Mouse (Mus musculus): ENCODE measurements around the gene Trak1. TPM values are rescaled to one million over a fixed set of nuclear protein-coding genes. Genes with fewer than 3 reads are reported as not detected.

Trak1 gene
- total and polyA plus RNA-seq, 3 experiments = 8.2 to 28.6 (median 18.1) TPM

- no peaks in the 10 kb centered on the region for H3K27me3 ChIP-seq (replicated peaks)
- in situ Hi-C loops (cut with MboI; ENCODE audit: low pct_ligation_motif_present, low pct_unique_long_range_greater_than_20kb, low sequenced_read_pairs) = loop anchor here (10.0 kb wide), 1 partner anchor 200 kb away; no protein-coding TSS in a partner anchor
- H3K36me3 ChIP-seq (replicated peaks in 1 of 2; ENCODE audit: control insufficient read depth in 1 of 2, insufficient read depth in 1 of 2, low read length in 1 of 2) = peaks cover 46 to 92% of the 10 kb centered on the region in 2 experiments
- no peak overlapping the region for H3K4me3 ChIP-seq (replicated peaks in 1 of 3; ENCODE audit: low read depth in 2 of 3, low read length in 2 of 3, poor library complexity in 1 of 3)
- TF ChIP-seq BHLHE40 (IDR thresholded peaks at IDR 0.05; ENCODE audit: low read depth, low read length) = no peak
- TF ChIP-seq MAFK (IDR thresholded peaks at IDR 0.05; ENCODE audit: insufficient replicate concordance, low read length) = no peak
- no peak for TF ChIP-seq KAT2A (IDR thresholded peaks at IDR 0.05; ENCODE audit: insufficient replicate concordance, low read length)
- no peak for TF ChIP-seq POLR2A (IDR thresholded peaks at IDR 0.05; ENCODE audit: low read depth, low read length)
- TF ChIP-seq USF2 (conservative IDR thresholded peaks at IDR 0.05; ENCODE audit: low read depth, low read length) = no peak
- no peak for TF ChIP-seq RCOR1 (conservative IDR thresholded peaks at IDR 0.05; ENCODE audit: low read depth, low read length)
- no peak for TF ChIP-seq POLR2AphosphoS2 (IDR thresholded peaks at IDR 0.05; ENCODE audit: low read depth, low read length)
- no peak for TF ChIP-seq HCFC1 (IDR thresholded peaks at IDR 0.05; ENCODE audit: low read depth, low read length)
- TF ChIP-seq E2F4 (IDR thresholded peaks at IDR 0.05; ENCODE audit: insufficient replicate concordance, low read depth, low read length) = no peak
- TF ChIP-seq NRF1 (IDR thresholded peaks at IDR 0.05; ENCODE audit: low read depth, low read length) = no peak
- TF ChIP-seq NELFE (IDR thresholded peaks at IDR 0.05; ENCODE audit: low read depth, low read length) = no peak
- TF ChIP-seq MAX (IDR thresholded peaks at IDR 0.05; ENCODE audit: low read length) = no peak
- no peak for TF ChIP-seq CHD1 (IDR thresholded peaks at IDR 0.05; ENCODE audit: low read depth, low read length)
- TF ChIP-seq SIN3A (IDR thresholded peaks at IDR 0.05; ENCODE audit: low read length) = no peak
- TF ChIP-seq PAX5 (IDR thresholded peaks at IDR 0.05; ENCODE audit: low read length) = no peak
- no peak overlapping the region for H3K4me2 ChIP-seq (ENCODE audit: insufficient read depth, low read depth, poor library complexity, severe bottlenecking)
- no peak for DNase-seq (ENCODE audit: extremely low read depth)
- no peaks in the 10 kb centered on the region for H3K9me3 ChIP-seq (replicated peaks; ENCODE audit: low read length)
- H3K9ac ChIP-seq (ENCODE audit: insufficient read depth, low read depth) = no peak overlapping the region
- dilution Hi-C loops (cut with MboI; ENCODE audit: extremely low pct_ligation_motif_present, extremely low pct_unique_long_range_greater_than_20kb, low sequenced_read_pairs) = no loop called here
- no peak overlapping the region for H3K27ac ChIP-seq (ENCODE audit: insufficient read depth, low read depth)
- H3K79me2 ChIP-seq (replicated peaks; ENCODE audit: control insufficient read depth, extremely low read depth, insufficient read depth, poor library complexity, severe bottlenecking) = no peaks in the 10 kb centered on the region
- no peaks in the 10 kb centered on the region for H3K4me1 ChIP-seq (ENCODE audit: control insufficient read depth in 1 of 2, insufficient read depth in 2 of 2)
Measured at GRCm38 (mm10) chr9:121454891-121455290, 157.6 kb downstream of the Trak1 start.

- H3K9ac ChIP-seq (ENCODE audit: insufficient read depth, low read depth) = no peak overlapping the region
- no peak overlapping the region for H3K4me3 ChIP-seq (replicated peaks in 1 of 3; ENCODE audit: low read depth in 2 of 3, low read length in 2 of 3, poor library complexity in 1 of 3)
- in situ Hi-C loops (cut with MboI; ENCODE audit: low pct_ligation_motif_present, low pct_unique_long_range_greater_than_20kb, low sequenced_read_pairs) (loop anchor here (10.0 kb wide), 1 partner anchor 202 kb away; no protein-coding TSS in a partner anchor), dilution Hi-C loops (cut with MboI; ENCODE audit: extremely low pct_ligation_motif_present, extremely low pct_unique_long_range_greater_than_20kb, low sequenced_read_pairs) (no loop called here)
- TF ChIP-seq POLR2A (IDR thresholded peaks at IDR 0.05; ENCODE audit: low read depth, low read length) (no peak), ZC3H11A (IDR thresholded peaks at IDR 0.05; ENCODE audit: low read depth, low read length) (no peak), NELFE (IDR thresholded peaks at IDR 0.05; ENCODE audit: low read depth, low read length) (no peak), TBP (conservative IDR thresholded peaks at IDR 0.05; ENCODE audit: low read depth, low read length) (no peak), PAX5 (IDR thresholded peaks at IDR 0.05; ENCODE audit: low read length) (no peak), ZMIZ1 (IDR thresholded peaks at IDR 0.05; ENCODE audit: low read depth, low read length) (no peak), SIN3A (IDR thresholded peaks at IDR 0.05; ENCODE audit: low read length) (no peak), JUND (conservative IDR thresholded peaks at IDR 0.05; ENCODE audit: low read depth, low read length) (no peak), RCOR1 (conservative IDR thresholded peaks at IDR 0.05; ENCODE audit: low read depth, low read length) (no peak), UBTF (IDR thresholded peaks at IDR 0.05; ENCODE audit: low read depth, low read length) (no peak), MEF2A (IDR thresholded peaks at IDR 0.05; ENCODE audit: borderline replicate concordance, low read depth, low read length) (no peak), IRF4 (IDR thresholded peaks at IDR 0.05; ENCODE audit: low read depth, low read length) (no peak), CTCF (conservative IDR thresholded peaks at IDR 0.05 in 1 of 2, IDR thresholded peaks at IDR 0.05 in 1 of 2; ENCODE audit: low read depth in 2 of 2, low read length in 2 of 2) (no peak), BHLHE40 (IDR thresholded peaks at IDR 0.05; ENCODE audit: low read depth, low read length) (no peak), MXI1 (IDR thresholded peaks at IDR 0.05; ENCODE audit: low read depth, low read length) (no peak), CHD1 (IDR thresholded peaks at IDR 0.05; ENCODE audit: low read depth, low read length) (no peak), MYC (IDR thresholded peaks at IDR 0.05; ENCODE audit: low read depth, low read length) (no peak), E2F4 (IDR thresholded peaks at IDR 0.05; ENCODE audit: insufficient replicate concordance, low read depth, low read length) (no peak), JUN (IDR thresholded peaks at IDR 0.05; ENCODE audit: insufficient read depth, low read depth, low read length) (no peak)
- H3K27ac ChIP-seq (ENCODE audit: insufficient read depth, low read depth) = no peak overlapping the region
- H3K27me3 ChIP-seq (replicated peaks) = no peaks in the 10 kb centered on the region
- no peaks in the 10 kb centered on the region for H3K4me1 ChIP-seq (ENCODE audit: control insufficient read depth in 1 of 2, insufficient read depth in 2 of 2)
- H3K9me3 ChIP-seq (replicated peaks; ENCODE audit: low read length) = no peaks in the 10 kb centered on the region
- no peaks in the 10 kb centered on the region for H3K79me2 ChIP-seq (replicated peaks; ENCODE audit: control insufficient read depth, extremely low read depth, insufficient read depth, poor library complexity, severe bottlenecking)
- no peak overlapping the region for H3K4me2 ChIP-seq (ENCODE audit: insufficient read depth, low read depth, poor library complexity, severe bottlenecking)
- no peak for DNase-seq (ENCODE audit: extremely low read depth)
- H3K36me3 ChIP-seq (replicated peaks in 1 of 2; ENCODE audit: control insufficient read depth in 1 of 2, insufficient read depth in 1 of 2, low read length in 1 of 2) = peaks cover 54 to 93% of the 10 kb centered on the region in 2 experiments
Measured at GRCm38 (mm10) chr9:121456739-121457515, 159.6 kb downstream of the Trak1 start.
